Mouse (Mus musculus): Measurements from ENCODE around the gene Gad1. TPM values are rescaled to one million over a fixed set of nuclear protein-coding genes. Genes with fewer than 3 reads are reported as not detected.

Gad1 gene
- polyA plus RNA-seq, 1 experiment from 2014 or later: 0.23 TPM

- Histone ChIP-seq H3K36me3 (no peaks in the 10 kb centered on the region), H3K4me1 (peaks cover 11% of the 10 kb centered on the region), H3K4me2 (no peak overlapping the region), H3K9me3 (replicated peaks) (peaks cover 10% of the 10 kb centered on the region), H3K27me3 (no peaks in the 10 kb centered on the region), H3K4me3 (replicated peaks) (no peak overlapping the region), H3K9ac (no peak overlapping the region), H3K27ac (no peak overlapping the region)
- ATAC-seq (replicated peaks; ENCODE audit: low FRiP score): no peak
- WGBS: 91% methylated on average over 5 of the region's 5 CpGs
These were observed 81.3 kb downstream of the Gad1 start for GRCm38 (mm10) chr2:70634028-70634690.

DNA sequence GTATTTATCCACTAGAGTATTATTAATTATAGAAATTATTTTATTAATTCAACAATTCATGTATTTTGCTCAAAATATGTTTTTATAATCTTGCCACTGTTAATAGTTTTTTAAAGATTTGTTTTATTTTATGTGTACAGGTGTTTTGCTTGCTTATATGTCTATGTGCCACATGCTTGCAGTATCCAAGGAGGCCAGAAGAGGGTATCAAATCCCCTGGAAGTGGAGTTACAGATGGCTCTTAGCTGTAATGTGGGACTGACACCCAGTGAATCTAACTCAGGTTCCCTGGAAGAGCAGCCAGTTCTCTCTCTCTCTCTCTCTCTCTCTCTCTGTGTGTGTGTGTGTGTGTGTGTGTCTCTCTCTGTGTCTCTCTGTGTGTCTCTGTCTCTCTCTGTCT is 88.1 kb downstream of the Gad1 start:
- Histone ChIP-seq H3K27ac (no peak overlapping the region), H3K4me2 (no peak overlapping the region)
- ATAC-seq (replicated peaks; ENCODE audit: low FRiP score): no peak

DNA sequence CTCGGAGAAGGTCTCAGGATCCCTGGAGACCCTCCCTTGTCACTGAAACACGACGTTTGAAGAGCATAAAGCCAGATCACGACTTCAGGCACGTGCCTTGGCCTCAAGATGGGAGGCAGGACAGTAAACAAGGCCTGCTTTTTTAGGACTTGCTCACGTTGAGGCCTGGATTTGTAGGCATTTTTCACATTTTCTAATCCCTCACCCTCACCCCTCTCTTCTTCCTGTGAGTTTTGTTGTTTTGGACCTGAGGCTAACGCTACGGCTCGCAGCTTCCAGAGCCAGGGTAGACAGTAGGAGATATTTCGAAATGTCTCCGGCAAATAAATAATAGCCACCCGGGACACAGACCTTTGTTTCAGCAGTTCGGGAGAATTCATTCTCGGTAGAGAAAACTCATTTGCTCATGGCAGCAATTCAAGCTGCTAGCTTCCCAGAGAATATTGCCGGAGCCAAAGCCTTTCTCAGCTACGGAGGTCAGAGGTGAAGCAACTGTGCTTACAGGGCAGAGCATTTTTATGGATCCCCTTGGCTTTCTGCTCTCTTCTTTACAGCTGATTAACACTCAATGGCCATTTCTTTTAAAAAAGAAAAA is 90.2 kb downstream of the Gad1 start:
- ATAC-seq (replicated peaks; ENCODE audit: low FRiP score): no peak
- H3K9me3 ChIP-seq (replicated peaks): no peaks in the 10 kb centered on the region
- H3K36me3 ChIP-seq: no peaks in the 10 kb centered on the region
- H3K27me3 ChIP-seq: no peaks in the 10 kb centered on the region
- no peak overlapping the region for H3K9ac ChIP-seq
- H3K4me1 ChIP-seq: no peaks in the 10 kb centered on the region
- H3K4me2 ChIP-seq: no peak overlapping the region
- no peak overlapping the region for H3K27ac ChIP-seq
- 44% methylated on average over 16 of the region's 16 CpGs for WGBS
- H3K4me3 ChIP-seq (replicated peaks): no peak overlapping the region

More for the DNA sequence above, 88.1 kb downstream of the Gad1 start:
- no peak overlapping the region for H3K9ac ChIP-seq
- H3K36me3 ChIP-seq: no peaks in the 10 kb centered on the region
- H3K4me3 ChIP-seq (replicated peaks): no peak overlapping the region
- H3K27me3 ChIP-seq: no peaks in the 10 kb centered on the region
- no peaks in the 10 kb centered on the region for H3K4me1 ChIP-seq
- peaks cover 4% of the 10 kb centered on the region for H3K9me3 ChIP-seq (replicated peaks)

DNA sequence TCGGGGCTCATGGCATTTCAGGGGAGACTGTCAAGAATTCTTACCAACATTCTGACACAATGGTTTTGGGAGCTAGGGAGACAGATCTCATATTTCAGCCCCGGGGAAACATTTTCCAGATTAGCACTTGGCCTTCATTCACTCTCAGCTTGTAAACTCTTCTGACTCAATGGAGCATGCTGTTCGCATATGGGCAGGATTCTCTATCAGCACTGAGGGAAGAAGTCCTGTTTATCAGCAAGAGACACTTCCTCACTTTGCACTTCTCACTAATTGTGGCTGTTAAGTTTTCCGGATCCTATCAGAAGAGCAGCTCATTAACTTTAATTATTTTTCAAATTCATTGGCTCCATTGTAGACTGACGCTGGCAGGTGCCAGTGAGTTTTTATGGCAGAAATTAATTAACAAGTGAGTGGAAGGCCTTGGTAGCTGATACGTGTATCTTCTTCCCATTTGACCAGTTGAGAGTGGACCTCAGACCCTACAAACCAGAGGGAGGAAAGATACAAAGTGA is 92.5 kb downstream of the Gad1 start:
- no peaks in the 10 kb centered on the region for H3K36me3 ChIP-seq
- H3K9me3 ChIP-seq (replicated peaks): no peaks in the 10 kb centered on the region
- no peak overlapping the region for H3K9ac ChIP-seq
- H3K27ac ChIP-seq: no peak overlapping the region
- H3K4me1 ChIP-seq: no peaks in the 10 kb centered on the region
- 59% methylated on average over 6 of the region's 6 CpGs for WGBS
- no peak overlapping the region for H3K4me3 ChIP-seq (replicated peaks)
- no peaks in the 10 kb centered on the region for H3K27me3 ChIP-seq
- no peak for ATAC-seq (replicated peaks; ENCODE audit: low FRiP score)
- H3K4me2 ChIP-seq: no peak overlapping the region

- Histone ChIP-seq H3K4me1 (no peaks in the 10 kb centered on the region), H3K4me3 (replicated peaks) (no peak overlapping the region), H3K27ac (no peak overlapping the region), H3K9me3 (replicated peaks) (no peaks in the 10 kb centered on the region), H3K36me3 (no peaks in the 10 kb centered on the region), H3K4me2 (no peak overlapping the region), H3K9ac (no peak overlapping the region), H3K27me3 (no peaks in the 10 kb centered on the region)
- 38% methylated on average over 4 of the region's 4 CpGs for WGBS
- no peak for ATAC-seq (replicated peaks; ENCODE audit: low FRiP score)
These were observed 94.8 kb downstream of the Gad1 start for GRCm38 (mm10) chr2:70647681-70648080.

- H3K4me2 ChIP-seq: no peak overlapping the region
- ATAC-seq (replicated peaks; ENCODE audit: low FRiP score): no peak
- H3K9ac ChIP-seq: no peak overlapping the region
- no peaks in the 10 kb centered on the region for H3K9me3 ChIP-seq (replicated peaks)
- H3K27ac ChIP-seq: no peak overlapping the region
- H3K36me3 ChIP-seq: no peaks in the 10 kb centered on the region
- WGBS: 78% methylated on average over 5 of the region's 5 CpGs
- no peaks in the 10 kb centered on the region for H3K4me1 ChIP-seq
- H3K27me3 ChIP-seq: no peaks in the 10 kb centered on the region
- no peak overlapping the region for H3K4me3 ChIP-seq (replicated peaks)
These were observed 95.4 kb downstream of the Gad1 start for GRCm38 (mm10) chr2:70648271-70648670.

DNA sequence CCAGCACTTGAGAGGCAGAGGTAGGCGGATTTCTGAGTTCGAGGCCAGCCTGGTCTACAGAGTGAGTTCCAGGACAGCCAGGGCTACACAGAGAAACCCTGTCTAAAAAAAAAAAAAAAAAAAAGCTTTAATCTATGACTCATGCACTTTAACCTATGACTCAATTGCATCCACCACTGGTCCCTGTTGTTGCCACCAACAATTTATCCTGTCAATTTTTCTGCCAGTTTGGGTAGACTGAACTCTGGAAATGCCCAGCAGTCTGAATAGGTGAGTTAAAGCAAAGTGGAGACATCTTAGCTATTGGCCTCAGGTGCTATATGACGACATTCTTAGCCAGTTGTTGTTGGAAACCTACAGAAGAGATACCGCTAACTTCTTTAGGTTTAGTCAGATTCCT is 96.6 kb downstream of the Gad1 start:
- H3K36me3 ChIP-seq: no peaks in the 10 kb centered on the region
- no peaks in the 10 kb centered on the region for H3K4me1 ChIP-seq
- H3K9ac ChIP-seq: no peak overlapping the region
- H3K9me3 ChIP-seq (replicated peaks): no peaks in the 10 kb centered on the region
- H3K27me3 ChIP-seq: no peaks in the 10 kb centered on the region
- H3K4me2 ChIP-seq: no peak overlapping the region
- H3K4me3 ChIP-seq (replicated peaks): no peak overlapping the region
- no peak overlapping the region for H3K27ac ChIP-seq
- no peak for ATAC-seq (replicated peaks; ENCODE audit: low FRiP score)
- WGBS: 94% methylated on average over 4 of the region's 4 CpGs

Other genes with a start within 250 kb of the Gad1 start
- gene Sp5, start 78.1 kb upstream of the Gad1 start, polyA plus RNA-seq (2015; fragmentation: Nextera tagmentation; extraction: Ambion mirVana): 2.8 and 3.1 TPM in 2 replicates
- gene Erich2, start 44.3 kb upstream of the Gad1 start, polyA plus RNA-seq (2015; fragmentation: Nextera tagmentation; extraction: Ambion mirVana): 1.9 and 2.3 TPM in 2 replicates
- gene Gorasp2, start 108.5 kb downstream of the Gad1 start, polyA plus RNA-seq (2015; fragmentation: Nextera tagmentation; extraction: Ambion mirVana): 171 and 175 TPM in 2 replicates
- 3.6 and 4.8 TPM in 2 replicates for gene Gm26558, start 109.0 kb downstream of the Gad1 start, polyA plus RNA-seq (2015; fragmentation: Nextera tagmentation; extraction: Ambion mirVana)

All from kidney, embryonic 15.5 days (tissue).